Mouse (Mus musculus) ovary, adult 2 months (tissue): ENCODE data around the gene Klrb1f. TPM values are rescaled to one million over a fixed set of nuclear protein-coding genes. Genes with fewer than 3 reads are reported as not detected.

Experiments
- polyA plus RNA-seq: library from polyadenylated mRNA; depleted of rRNA; stranded (reverse); fragments of >200 nt; gene quantifications from 2 replicates; pipeline ENCODE4 v1.2.3, GENCODE M21; 2012; rRNA removed

Gene Klrb1f
- 0.18 TPM in 1 of 2 replicates, not detected in the other for polyA plus RNA-seq

DNA sequence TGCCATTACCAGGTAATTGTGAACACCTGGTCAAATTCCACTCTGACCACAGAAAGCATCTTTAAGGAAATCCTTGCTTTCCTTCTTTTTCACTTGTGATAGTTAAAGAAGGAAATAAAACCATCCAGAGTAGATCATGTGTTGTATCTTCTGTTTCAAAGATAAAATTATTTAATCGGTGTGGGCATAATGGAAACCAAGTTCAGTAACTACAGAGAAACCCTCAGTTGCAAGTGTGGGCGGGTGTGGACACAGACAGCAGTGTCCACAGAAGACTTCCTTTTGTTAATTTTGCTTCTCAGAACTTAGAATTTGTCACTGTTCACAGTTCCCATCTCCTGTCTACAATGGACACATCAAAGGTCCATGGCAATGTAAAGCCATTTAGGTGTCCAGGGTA lies at the start of gene Klrb1f:
Gene Klrb1f (plus strand): TSS at position 301 of the 400 bp plus-strand sequence.

DNA sequence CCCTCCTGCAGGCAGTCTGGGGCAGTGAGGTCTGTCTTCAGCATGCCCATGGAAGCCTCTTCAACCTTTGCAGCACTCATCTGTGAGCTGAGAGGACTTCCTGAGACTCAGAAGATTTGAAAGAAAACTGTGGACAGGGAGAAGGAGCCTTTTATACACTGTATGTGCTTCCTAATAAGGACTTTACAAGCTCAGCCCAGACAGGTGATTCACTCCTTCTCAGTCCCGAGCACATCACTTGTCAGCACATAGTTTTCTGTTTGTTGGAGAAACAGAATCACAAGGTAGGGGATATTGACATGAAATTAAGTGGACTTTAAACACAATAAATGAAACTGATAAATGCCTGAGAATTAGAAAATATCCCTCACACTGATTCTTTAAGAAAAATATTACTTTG lies 55.1 kb downstream of the Klrb1f start, which contains the start of gene Clec2e:
Gene Clec2e (minus strand): TSS at position 120 of the 400 bp plus-strand sequence.

Other genes with a start within 250 kb of the Klrb1f start
- gene Gm44511, start 219.6 kb upstream of the Klrb1f start, polyA plus RNA-seq = not detected in 2 replicates
- gene Klrb1b, start 219.6 kb upstream of the Klrb1f start, polyA plus RNA-seq = 0.09 TPM in 1 of 2 replicates, not detected in the other
- 0.11 TPM in 1 of 2 replicates, not detected in the other for gene Clec2i, start 158.3 kb upstream of the Klrb1f start, polyA plus RNA-seq
- gene BC035044, start 154.8 kb upstream of the Klrb1f start, polyA plus RNA-seq = 0.64 and 0.80 TPM in 2 replicates
- gene Clec2g, start 111.5 kb upstream of the Klrb1f start, polyA plus RNA-seq = not detected in 2 replicates
- gene Clec2e, start 55.0 kb downstream of the Klrb1f start, polyA plus RNA-seq = not detected in 2 replicates
- gene Clec2d, start 134.7 kb downstream of the Klrb1f start, polyA plus RNA-seq = 6.5 and 6.6 TPM in 2 replicates
- not detected in 2 replicates for gene Cd69, start 229.5 kb downstream of the Klrb1f start, polyA plus RNA-seq